Mouse (Mus musculus): ENCODE results near the gene Gm26602. TPM values are rescaled to one million over a fixed set of nuclear protein-coding genes. Genes with fewer than 3 reads are reported as not detected.
"Not testable (repeated sequence)": the region's sequence is repeated elsewhere in the genome, so short reads cannot be mapped to it uniquely, and the experiment has no call there.

Gm26602 gene
- polyA plus RNA-seq, 1 experiment from 2014 or later: 2.9 TPM

GRCm38 (mm10) chr10:79881981-79882380, 28.7 kb upstream of the Gm26602 start:
- 0 out of 2 replicates have a peak, but pooled peaks cover 2% of the 10 kb centered on the region for H3K4me1 ChIP-seq (replicated peaks; ENCODE audit: control insufficient read depth, insufficient read depth, low read length)
- no peaks in the 10 kb centered on the region for H3K9me3 ChIP-seq (ENCODE audit: control insufficient read depth)
- peak overlapping the region; percentile 44 for H3K4me2 ChIP-seq (replicated peaks; ENCODE audit: low read depth)
- TF ChIP-seq CTCF (IDR thresholded peaks at IDR 0.05; ENCODE audit: low read depth): no peak
- 9% methylated on average over 22 of the region's 22 CpGs for WGBS
- no peak overlapping the region for H3K9ac ChIP-seq (ENCODE audit: low read depth, low read length)
- no peak for ATAC-seq
- no peak overlapping the region for H3K27ac ChIP-seq (ENCODE audit: low read depth, low read length)
- H3K4me3 ChIP-seq (ENCODE audit: low read depth, low read length): peak overlapping the region; percentile 5; the same call in 1 of the 2 replicates
- no peaks in the 10 kb centered on the region for H3K36me3 ChIP-seq (ENCODE audit: control insufficient read depth, insufficient read depth)
- H3K27me3 ChIP-seq (replicated peaks; ENCODE audit: control insufficient read depth, insufficient read depth, low read length): 0 out of 2 replicates have a peak, but pooled peaks cover 9% of the 10 kb centered on the region

GRCm38 (mm10) chr10:79883297-79884084, 27.2 kb upstream of the Gm26602 start:
- Histone ChIP-seq H3K36me3 (ENCODE audit: control insufficient read depth, insufficient read depth) (no peaks in the 10 kb centered on the region), H3K9me3 (ENCODE audit: control insufficient read depth) (no peaks in the 10 kb centered on the region), H3K4me1 (replicated peaks; ENCODE audit: control insufficient read depth, insufficient read depth, low read length) (0 out of 2 replicates have a peak, but pooled peaks cover 2% of the 10 kb centered on the region), H3K27ac (ENCODE audit: low read depth, low read length) (no peak overlapping the region), H3K27me3 (replicated peaks; ENCODE audit: control insufficient read depth, insufficient read depth, low read length) (0 out of 2 replicates have a peak, but pooled peaks cover 9% of the 10 kb centered on the region), H3K4me3 (ENCODE audit: low read depth, low read length) (no peak overlapping the region; the same call in 1 of the 2 replicates), H3K9ac (ENCODE audit: low read depth, low read length) (no peak overlapping the region), H3K4me2 (replicated peaks; ENCODE audit: low read depth) (0 out of 2 replicates have a peak overlapping the region, but pooled peaks have one; percentile 21)
- 21% methylated on average over 22 of the region's 22 CpGs for WGBS
- peak; percentile 85 for TF ChIP-seq CTCF (IDR thresholded peaks at IDR 0.05; ENCODE audit: low read depth)
- ATAC-seq: 0 out of 2 replicates have a peak, but pooled peaks have one; percentile 22

GRCm38 (mm10) chr10:79884446-79884845, 26.2 kb upstream of the Gm26602 start:
- 0 out of 2 replicates have a peak, but pooled peaks cover 9% of the 10 kb centered on the region for H3K27me3 ChIP-seq (replicated peaks; ENCODE audit: control insufficient read depth, insufficient read depth, low read length)
- ATAC-seq: no peak
- H3K9me3 ChIP-seq (ENCODE audit: control insufficient read depth): no peaks in the 10 kb centered on the region

GRCm38 (mm10) chr10:79884938-79885337, 25.7 kb upstream of the Gm26602 start:
- H3K36me3 ChIP-seq (ENCODE audit: control insufficient read depth, insufficient read depth); H3K27me3 ChIP-seq (replicated peaks; ENCODE audit: control insufficient read depth, insufficient read depth, low read length); H3K27ac ChIP-seq (ENCODE audit: low read depth, low read length); ATAC-seq; H3K4me2 ChIP-seq (replicated peaks; ENCODE audit: low read depth); H3K4me3 ChIP-seq (ENCODE audit: low read depth, low read length); H3K9ac ChIP-seq (ENCODE audit: low read depth, low read length); H3K9me3 ChIP-seq (ENCODE audit: control insufficient read depth); H3K4me1 ChIP-seq (replicated peaks; ENCODE audit: control insufficient read depth, insufficient read depth, low read length): not testable (repeated sequence)
- WGBS: 50% methylated on average over 3 of the region's 3 CpGs

More at GRCm38 (mm10) chr10:79884446-79884845, 26.2 kb upstream of the Gm26602 start:
- 67% methylated on average over 4 of the region's 4 CpGs for WGBS
- H3K4me2 ChIP-seq (replicated peaks; ENCODE audit: low read depth): no peak overlapping the region
- H3K27ac ChIP-seq (ENCODE audit: low read depth, low read length): no peak overlapping the region
- H3K4me1 ChIP-seq (replicated peaks; ENCODE audit: control insufficient read depth, insufficient read depth, low read length): 0 out of 2 replicates have a peak, but pooled peaks cover 2% of the 10 kb centered on the region
- no peak for TF ChIP-seq CTCF (IDR thresholded peaks at IDR 0.05; ENCODE audit: low read depth)
- no peak overlapping the region for H3K4me3 ChIP-seq (ENCODE audit: low read depth, low read length)
- no peaks in the 10 kb centered on the region for H3K36me3 ChIP-seq (ENCODE audit: control insufficient read depth, insufficient read depth)
- no peak overlapping the region for H3K9ac ChIP-seq (ENCODE audit: low read depth, low read length)

GRCm38 (mm10) chr10:79886054-79886453, 24.6 kb upstream of the Gm26602 start, which contains the start of gene Elane:
Gene Elane, plus strand, starts transcription at chr10:79886247.
- WGBS: 91% methylated on average over 6 of the region's 6 CpGs

GRCm38 (mm10) chr10:79886611-79887010, 24.0 kb upstream of the Gm26602 start:
- ATAC-seq: no peak
- no peaks in the 10 kb centered on the region for H3K36me3 ChIP-seq (ENCODE audit: control insufficient read depth, insufficient read depth)
- TF ChIP-seq CTCF (IDR thresholded peaks at IDR 0.05; ENCODE audit: low read depth): no peak
- WGBS: 79% methylated on average over 8 of the region's 8 CpGs
- H3K4me3 ChIP-seq (ENCODE audit: low read depth, low read length): no peak overlapping the region
- no peak overlapping the region for H3K9ac ChIP-seq (ENCODE audit: low read depth, low read length)
- H3K4me1 ChIP-seq (replicated peaks; ENCODE audit: control insufficient read depth, insufficient read depth, low read length): 0 out of 2 replicates have a peak, but pooled peaks cover 2% of the 10 kb centered on the region
- H3K27me3 ChIP-seq (replicated peaks; ENCODE audit: control insufficient read depth, insufficient read depth, low read length): 0 out of 2 replicates have a peak, but pooled peaks cover 9% of the 10 kb centered on the region
- H3K9me3 ChIP-seq (ENCODE audit: control insufficient read depth): no peaks in the 10 kb centered on the region
- no peak overlapping the region for H3K27ac ChIP-seq (ENCODE audit: low read depth, low read length)
- no peak overlapping the region for H3K4me2 ChIP-seq (replicated peaks; ENCODE audit: low read depth)

More at GRCm38 (mm10) chr10:79886054-79886453, 24.6 kb upstream of the Gm26602 start, which contains the start of gene Elane:
- H3K4me3 ChIP-seq (ENCODE audit: low read depth, low read length): no peak within 1 kb of the TSS
- H3K4me2 ChIP-seq (replicated peaks; ENCODE audit: low read depth): no peak within 1 kb of the TSS
- H3K27ac ChIP-seq (ENCODE audit: low read depth, low read length): no peak within 1 kb of the TSS
- 0 out of 2 replicates have a peak, but pooled peaks cover 9% of the 10 kb centered on the region for H3K27me3 ChIP-seq (replicated peaks; ENCODE audit: control insufficient read depth, insufficient read depth, low read length)
- TF ChIP-seq CTCF (IDR thresholded peaks at IDR 0.05; ENCODE audit: low read depth): no peak
- H3K9me3 ChIP-seq (ENCODE audit: control insufficient read depth): no peaks in the 10 kb centered on the region
- H3K9ac ChIP-seq (ENCODE audit: low read depth, low read length): no peak within 1 kb of the TSS
- no peak for ATAC-seq
- H3K36me3 ChIP-seq (ENCODE audit: control insufficient read depth, insufficient read depth): no peaks in the 10 kb centered on the region
- H3K4me1 ChIP-seq (replicated peaks; ENCODE audit: control insufficient read depth, insufficient read depth, low read length): 0 out of 2 replicates have a peak, but pooled peaks cover 2% of the 10 kb centered on the region

Data from intestine, postnatal 0 days (tissue).